Mouse (Mus musculus) adrenal gland, postnatal 14 days (tissue): Measurements from ENCODE around the gene Gcnt4. TPM values are rescaled to one million over a fixed set of nuclear protein-coding genes. Genes with fewer than 3 reads are reported as not detected.

Source experiments
- DNase-seq: peaks from one replicate; pipeline ENCODE4 v3.0.0; 2021; ENCODE audit warnings: mixed read lengths
- total RNA-seq: library from RNA; stranded (reverse); gene quantifications from 2 replicates; pipeline ENCODE4 v1.2.3, GENCODE M21; 2021

The Gcnt4 gene
- total RNA-seq, 1 experiment from 2014 or later = 1.1 TPM

DNA sequence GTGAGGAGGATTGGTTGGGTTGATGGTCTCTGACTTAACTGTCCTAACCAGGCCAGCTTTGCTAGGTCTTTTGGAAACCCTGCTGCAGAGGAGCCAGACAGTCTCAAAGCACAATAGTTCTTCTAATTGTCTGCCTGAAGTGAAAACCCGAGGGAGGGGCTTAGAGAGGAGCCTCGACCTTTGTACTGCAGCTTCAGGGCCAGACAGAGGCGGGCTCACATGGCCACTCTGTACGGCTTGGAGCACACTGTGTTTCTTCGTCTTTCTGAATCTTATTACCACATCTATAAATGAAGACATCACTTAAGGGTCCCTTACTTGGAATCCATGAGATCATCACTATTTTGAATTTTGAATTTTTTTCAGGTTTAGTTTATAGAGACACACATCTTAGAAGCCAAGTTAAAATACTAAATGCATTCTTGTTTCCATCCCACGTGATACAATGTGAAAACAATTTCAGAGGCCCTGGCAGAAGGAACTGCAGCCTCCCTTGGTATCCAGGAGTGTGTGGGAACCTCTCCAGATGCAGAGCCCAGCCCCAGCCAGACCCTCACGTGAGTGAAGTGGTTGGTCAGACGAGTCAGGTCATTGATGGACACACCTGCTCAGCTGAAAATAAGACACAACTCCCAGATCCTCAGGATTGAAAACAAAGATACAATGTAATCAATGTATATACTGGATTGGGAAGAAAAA lies 69.0 kb downstream of the Gcnt4 start:
- DNase-seq = no peak

DNA sequence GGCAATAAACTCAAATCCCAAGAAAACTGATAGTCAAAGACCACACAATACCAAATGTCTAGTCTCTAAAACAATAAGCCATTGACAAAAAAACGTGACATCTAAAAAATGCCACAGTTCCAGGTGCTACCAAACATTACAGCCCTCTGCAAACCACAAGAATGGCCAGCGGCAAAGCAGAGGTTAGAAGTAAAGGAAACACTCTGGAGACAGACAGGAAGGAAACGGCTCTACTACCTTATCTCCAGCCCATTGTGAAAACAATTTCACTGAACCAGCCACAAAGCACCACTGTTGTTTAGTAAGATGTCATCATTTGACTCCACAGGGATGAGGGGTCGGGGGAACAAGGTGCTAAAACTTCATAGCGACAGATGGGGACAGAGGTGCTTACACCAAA lies 70.8 kb downstream of the Gcnt4 start:
- no peak for DNase-seq

DNA sequence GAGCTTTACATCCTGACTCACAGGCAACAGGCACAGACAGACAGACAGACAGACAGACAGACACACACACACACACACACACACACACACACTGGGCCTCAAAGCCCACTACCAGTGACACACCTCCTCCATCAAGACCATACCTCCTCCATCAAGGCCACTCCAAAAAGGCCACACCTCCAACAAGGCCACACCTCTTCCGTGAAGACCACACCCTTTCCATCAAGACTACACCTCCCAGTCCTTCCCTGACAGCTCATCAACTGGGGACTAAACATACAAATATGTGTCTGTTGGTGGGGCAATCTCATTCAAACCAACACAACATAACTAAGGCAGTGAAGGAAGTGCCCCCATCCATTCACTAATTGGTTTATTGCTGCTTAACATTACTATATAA lies 72.6 kb downstream of the Gcnt4 start:
- DNase-seq = no peak

Other genes starting within 250 kb of the Gcnt4 start
- gene Ankrd31, start 176.4 kb upstream of the Gcnt4 start, total RNA-seq = 0.08 TPM in 1 of 2 replicates, not detected in the other
- not detected in 2 replicates for gene 1700029F12Rik, start 109.7 kb downstream of the Gcnt4 start, total RNA-seq
- gene Fam169a, start 142.6 kb downstream of the Gcnt4 start, total RNA-seq = 4.5 and 5.7 TPM in 2 replicates
- gene Gm6169, start 174.5 kb downstream of the Gcnt4 start, total RNA-seq = 0.33 TPM in 1 of 2 replicates, not detected in the other
- 38.0 and 40.9 TPM in 2 replicates for gene Gfm2, start 213.2 kb downstream of the Gcnt4 start, total RNA-seq
- gene Nsa2, start 213.2 kb downstream of the Gcnt4 start, total RNA-seq = 92.3 and 110 TPM in 2 replicates